Mouse (Mus musculus) stomach, embryonic 14.5 days (tissue): ENCODE measurements at regions not wholly inside any gene's neighbourhood (a gene's known extent, or its start where the extent isn't known, plus 50 kb on each side); places are given as distances from the start of the nearest gene placed in this dataset.
A peak's percentile ranks its signal among the peaks of the same experiment; 100 is the strongest.

ENCODE experiments used
- ATAC-seq: fragments of 200-750 bp; cut with Nextera tagmentation; 2 replicates; pipeline ENCODE4 v1.8.0; 2017; ENCODE audit warnings: low read depth, moderate TSS enrichment; ENCODE audit not compliant: insufficient number of reproducible peaks, insufficient read depth, low FRiP score
- H3K27ac ChIP-seq: fragments of 300-500 bp; sonication (generic); 2 replicates; pipeline ENCODE4 v1.5.1; 2014; ENCODE audit warnings: mild to moderate bottlenecking, low read length, moderate library complexity, mixed read lengths
- H3K27me3 ChIP-seq: fragments of 300-500 bp; sonication (generic); 2 replicates; pipeline ENCODE4 v1.6.1; 2014; ENCODE audit warnings: low read length, control low read depth, mixed read lengths; ENCODE audit not compliant: control insufficient read depth, insufficient read depth
- H3K36me3 ChIP-seq: fragments of 300-500 bp; sonication (generic); 2 replicates; pipeline ENCODE4 v1.6.1; 2014; ENCODE audit warnings: mild to moderate bottlenecking, control low read depth, low read length, moderate library complexity, mixed read lengths; ENCODE audit not compliant: control insufficient read depth, insufficient read depth
- H3K4me1 ChIP-seq: fragments of 300-500 bp; sonication (generic); 2 replicates; pipeline ENCODE4 v1.6.1; 2014; ENCODE audit warnings: low read length, control low read depth, mixed read lengths; ENCODE audit not compliant: control insufficient read depth, insufficient read depth
- H3K4me2 ChIP-seq: fragments of 300-500 bp; sonication (generic); replicated peaks from 2 replicates; pipeline ENCODE4 v1.6.1; 2014; ENCODE audit warnings: low read depth, low read length, control low read depth
- H3K4me3 ChIP-seq: fragments of 300-500 bp; sonication (generic); 2 replicates; pipeline ENCODE4 v1.5.1; 2014; ENCODE audit warnings: low read depth, low read length, control low read depth
- H3K9ac ChIP-seq: fragments of 300-500 bp; sonication (generic); replicated peaks from 2 replicates; pipeline ENCODE4 v1.6.1; 2014; ENCODE audit warnings: low read depth, mild to moderate bottlenecking, control low read depth, low read length, moderate library complexity, mixed read lengths
- H3K9me3 ChIP-seq: fragments of 300-500 bp; sonication (generic); 2 replicates; pipeline ENCODE4 v1.6.1; 2016; ENCODE audit warnings: low read depth, low read length, control low read depth; ENCODE audit not compliant: control insufficient read depth
- WGBS: fragments of 180-500 bp; shearing (Covaris S2); extraction: QIAGEN DNeasy Blood & Tissue Kit; methylation state at CpG from one replicate; pipeline ENCODE4 v1.1.7; 2014; 5-methylcytosine and 5-hydroxymethylcytosine counted together

DNA sequence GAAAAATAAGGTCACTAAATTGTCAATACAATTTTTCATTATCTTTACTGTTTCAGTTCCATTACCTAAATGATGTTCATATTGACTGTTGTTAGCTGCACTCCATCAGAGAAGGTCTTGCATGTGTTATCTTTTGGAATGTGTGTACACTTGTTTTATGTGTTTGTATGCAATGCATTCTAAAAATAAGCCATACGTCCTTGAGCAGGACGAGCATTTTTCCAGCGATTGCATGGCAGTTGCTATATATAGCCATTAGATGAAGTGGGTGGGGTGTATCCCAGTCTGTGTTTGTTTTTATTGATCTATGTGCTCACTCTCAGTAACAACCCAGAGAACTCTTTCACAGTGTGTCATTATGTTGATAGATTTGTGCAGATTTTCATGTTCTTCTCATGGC is 132.8 kb downstream of the Plk2 start:
- Histone ChIP-seq H3K27me3 (no peaks in the 10 kb centered on the region), H3K4me2 (no peak overlapping the region), H3K4me3 (no peak overlapping the region), H3K4me1 (no peaks in the 10 kb centered on the region), H3K36me3 (no peaks in the 10 kb centered on the region), H3K9ac (no peak overlapping the region), H3K27ac (no peak overlapping the region), H3K9me3 (no peaks in the 10 kb centered on the region)
- WGBS = 60% methylated on average over 3 of the region's 3 CpGs
- no peak for ATAC-seq

DNA sequence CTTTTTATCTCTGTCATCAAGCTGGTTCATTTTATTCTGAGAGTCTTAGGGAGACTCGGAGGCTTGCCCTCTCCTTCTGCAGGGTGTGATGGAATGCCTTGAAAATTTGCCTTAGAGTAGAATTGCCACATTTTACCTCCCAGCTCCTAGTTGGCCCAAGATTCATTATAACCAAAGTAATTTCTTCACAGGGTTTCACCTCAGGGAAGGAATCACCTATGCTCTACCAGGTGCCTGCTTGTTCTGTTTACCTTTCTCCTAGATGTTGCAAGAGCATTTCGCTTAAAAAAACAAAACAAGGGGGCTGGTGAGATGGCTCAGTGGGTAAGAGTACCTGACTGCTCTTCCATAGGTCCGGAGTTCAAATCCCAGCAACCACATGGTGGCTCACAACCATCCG is 134.8 kb downstream of the Plk2 start:
- H3K4me1 ChIP-seq = 0 out of 2 replicates have a peak, but pooled peaks cover 4% of the 10 kb centered on the region

DNA sequence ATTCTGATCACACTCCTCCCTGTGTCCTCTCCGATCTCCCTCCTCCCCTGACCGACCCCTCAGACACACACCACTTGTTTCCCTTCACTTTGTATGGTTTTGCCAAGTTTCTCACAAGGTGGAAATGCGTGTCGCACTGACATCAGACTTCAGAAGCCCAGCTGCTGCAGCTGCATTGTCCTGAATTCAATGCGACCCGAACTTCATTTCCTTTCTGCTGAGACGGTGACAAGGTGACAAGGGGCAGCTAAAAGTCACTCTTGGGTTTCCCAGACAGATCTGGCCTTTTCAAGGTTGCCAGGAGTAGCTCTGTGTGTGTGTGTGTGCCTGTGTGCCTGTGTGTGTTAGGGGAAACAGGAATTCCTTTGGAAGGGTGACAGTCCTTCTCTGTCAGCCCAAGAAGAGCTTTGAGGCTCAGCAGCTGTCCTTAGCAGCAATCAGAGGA is 139.5 kb downstream of the Plk2 start:
- 0 out of 2 replicates have a peak, but pooled peaks cover 5% of the 10 kb centered on the region for H3K4me1 ChIP-seq
- H3K9me3 ChIP-seq = no peaks in the 10 kb centered on the region
- H3K4me2 ChIP-seq = no peak overlapping the region
- no peak overlapping the region for H3K27ac ChIP-seq
- WGBS = 25% methylated on average over 7 of the region's 7 CpGs
- no peaks in the 10 kb centered on the region for H3K27me3 ChIP-seq
- no peak for ATAC-seq
- H3K9ac ChIP-seq = no peak overlapping the region
- H3K4me3 ChIP-seq = no peak overlapping the region
- H3K36me3 ChIP-seq = no peaks in the 10 kb centered on the region

More for the DNA sequence above, 134.8 kb downstream of the Plk2 start:
- no peaks in the 10 kb centered on the region for H3K27me3 ChIP-seq
- no peaks in the 10 kb centered on the region for H3K9me3 ChIP-seq
- no peaks in the 10 kb centered on the region for H3K36me3 ChIP-seq
- no peak overlapping the region for H3K27ac ChIP-seq
- ATAC-seq = no peak
- H3K4me3 ChIP-seq = no peak overlapping the region
- 95% methylated on average over 4 of the region's 4 CpGs for WGBS
- no peak overlapping the region for H3K4me2 ChIP-seq
- no peak overlapping the region for H3K9ac ChIP-seq

DNA sequence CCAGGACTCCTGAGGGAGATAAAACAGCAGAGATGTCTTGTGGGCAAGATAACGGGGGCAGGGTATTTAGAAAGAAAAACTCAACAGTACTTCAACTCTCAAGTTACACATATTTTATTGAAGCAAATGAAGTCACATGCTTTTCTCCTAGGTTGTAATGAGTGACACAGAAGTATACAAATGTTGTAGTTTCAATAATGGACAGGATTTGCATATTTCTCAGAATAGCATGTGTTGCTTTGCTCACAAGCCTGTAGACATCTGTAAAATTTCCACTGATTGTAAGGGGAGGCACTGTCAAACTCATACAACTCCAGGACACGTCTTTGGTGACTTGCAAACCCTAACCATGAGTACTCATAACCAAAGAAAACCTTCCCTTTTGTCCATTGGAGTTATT is 140.9 kb downstream of the Plk2 start:
- H3K27me3 ChIP-seq = no peaks in the 10 kb centered on the region
- H3K4me2 ChIP-seq = no peak overlapping the region
- no peaks in the 10 kb centered on the region for H3K36me3 ChIP-seq
- H3K9ac ChIP-seq = no peak overlapping the region
- H3K4me3 ChIP-seq = no peak overlapping the region
- no peak for ATAC-seq
- H3K9me3 ChIP-seq = no peaks in the 10 kb centered on the region
- no peak overlapping the region for H3K27ac ChIP-seq
- WGBS = 68% methylated on average over 2 of the region's 2 CpGs
- 0 out of 2 replicates have a peak, but pooled peaks cover 5% of the 10 kb centered on the region for H3K4me1 ChIP-seq

DNA sequence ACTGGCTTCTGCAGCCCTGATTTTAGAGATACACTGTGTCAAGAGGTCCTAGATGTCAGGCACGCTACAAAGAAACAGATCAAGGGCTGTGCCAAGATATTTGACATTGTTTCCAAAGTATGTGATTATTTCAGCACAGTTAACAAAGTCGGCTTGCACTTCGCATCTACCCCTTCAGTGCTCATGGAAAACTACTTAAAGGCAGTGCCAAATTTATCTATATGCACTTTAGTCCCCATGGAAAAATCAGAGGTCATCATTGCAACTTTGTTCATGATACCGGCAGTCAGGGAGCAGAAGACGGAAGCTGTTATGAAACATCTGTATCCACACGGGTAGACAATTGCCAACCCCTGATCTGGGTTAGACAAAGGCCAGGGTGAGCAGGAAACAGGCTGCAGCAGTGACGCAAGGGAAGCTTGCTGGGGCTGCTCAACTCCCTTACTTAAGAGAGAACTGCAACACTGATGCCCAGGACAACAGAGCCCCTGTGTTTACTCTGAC is 143.2 kb downstream of the Plk2 start:
- Histone ChIP-seq H3K9ac (no peak overlapping the region), H3K4me2 (no peak overlapping the region), H3K4me3 (no peak overlapping the region), H3K36me3 (no peaks in the 10 kb centered on the region), H3K27me3 (no peaks in the 10 kb centered on the region), H3K9me3 (no peaks in the 10 kb centered on the region), H3K4me1 (0 out of 2 replicates have a peak, but pooled peaks cover 5% of the 10 kb centered on the region), H3K27ac (peak overlapping the region; percentile 48; the same call in 1 of the 2 replicates)
- WGBS = 28% methylated on average over 7 of the region's 7 CpGs
- peak; percentile 69; the same call in 1 of the 2 replicates for ATAC-seq

DNA sequence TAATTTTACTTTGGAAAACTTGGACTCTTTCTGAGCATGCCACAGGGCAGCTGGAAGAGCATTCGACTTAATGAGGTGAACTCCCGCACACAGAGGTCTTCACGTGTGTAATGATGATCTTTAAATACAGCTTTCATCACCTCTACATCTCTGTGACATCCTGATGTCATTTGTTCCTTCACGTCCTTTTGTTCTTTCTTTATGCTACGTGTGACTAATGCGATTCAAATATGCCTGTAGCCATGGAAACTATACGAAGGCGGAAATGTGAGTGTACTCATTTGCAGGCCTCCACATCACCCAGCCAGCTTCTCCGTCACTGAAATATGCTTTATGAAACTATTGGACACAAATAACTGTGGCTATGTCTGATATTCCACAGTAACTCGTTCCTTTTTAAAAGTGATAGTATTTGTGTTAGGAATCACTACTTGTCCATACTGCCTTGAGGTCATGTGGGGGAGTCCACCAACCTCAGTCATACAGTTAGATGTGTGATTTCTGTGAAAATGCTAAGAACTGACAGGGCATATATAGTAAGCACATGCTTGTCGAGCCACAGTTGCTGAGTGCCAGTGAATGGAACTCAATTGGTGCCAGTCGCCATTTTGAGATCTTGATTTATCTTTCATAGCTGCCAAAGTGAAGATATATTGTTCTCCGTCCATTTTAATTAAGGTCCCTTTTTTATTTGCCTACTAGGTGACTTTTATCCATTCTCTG is 145.9 kb downstream of the Plk2 start:
- no peak for ATAC-seq
- Histone ChIP-seq H3K27ac (no peak overlapping the region), H3K9ac (no peak overlapping the region), H3K36me3 (no peaks in the 10 kb centered on the region), H3K4me3 (no peak overlapping the region), H3K4me1 (no peaks in the 10 kb centered on the region), H3K27me3 (no peaks in the 10 kb centered on the region), H3K4me2 (no peak overlapping the region), H3K9me3 (no peaks in the 10 kb centered on the region)
- 80% methylated on average over 13 of the region's 13 CpGs for WGBS

DNA sequence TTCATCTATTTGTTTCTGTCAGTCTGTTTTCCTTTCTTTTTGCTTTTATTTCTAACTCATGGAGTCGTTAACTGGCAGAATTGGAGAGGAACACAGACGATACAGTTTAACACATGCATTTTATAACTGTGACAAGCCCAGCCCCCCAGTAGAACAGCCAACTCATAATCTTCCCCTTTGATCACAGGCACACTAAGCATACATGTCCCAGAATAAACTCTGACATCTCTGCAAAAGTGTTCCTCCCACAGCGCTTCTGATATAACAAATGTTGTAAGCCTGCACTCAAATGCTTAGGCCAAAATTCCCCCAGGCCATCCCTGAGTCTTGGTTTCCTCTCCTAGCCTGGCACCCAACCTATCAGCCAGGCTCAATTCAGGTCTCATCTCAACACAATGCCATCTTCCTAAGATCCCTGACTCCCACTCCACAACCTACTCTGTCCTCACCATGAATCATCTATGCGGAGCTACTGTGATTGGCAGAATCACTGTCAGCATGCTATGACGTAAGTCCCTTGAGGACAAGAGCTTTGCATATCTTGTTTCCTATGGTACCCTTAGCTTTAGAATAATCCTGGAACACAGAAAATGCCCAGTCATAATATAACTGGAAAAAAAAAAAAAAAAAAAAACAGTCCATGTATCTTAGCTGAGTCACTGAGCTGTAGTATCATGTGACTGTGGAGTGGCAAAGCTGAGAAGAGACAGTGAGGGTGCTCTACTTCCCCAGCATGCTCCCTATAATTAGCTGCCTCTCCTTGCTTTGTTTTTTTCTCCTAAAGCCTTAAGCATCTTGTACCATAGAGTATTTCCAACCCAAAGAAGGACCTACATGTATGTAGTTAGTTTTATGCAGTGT is 146.7 kb downstream of the Plk2 start:
- ATAC-seq = no peak
- Histone ChIP-seq H3K9ac (no peak overlapping the region), H3K4me3 (no peak overlapping the region), H3K36me3 (no peaks in the 10 kb centered on the region), H3K27ac (no peak overlapping the region), H3K4me1 (no peaks in the 10 kb centered on the region), H3K27me3 (no peaks in the 10 kb centered on the region), H3K9me3 (no peaks in the 10 kb centered on the region), H3K4me2 (no peak overlapping the region)
- WGBS = 76% methylated on average over 5 of the region's 5 CpGs

DNA sequence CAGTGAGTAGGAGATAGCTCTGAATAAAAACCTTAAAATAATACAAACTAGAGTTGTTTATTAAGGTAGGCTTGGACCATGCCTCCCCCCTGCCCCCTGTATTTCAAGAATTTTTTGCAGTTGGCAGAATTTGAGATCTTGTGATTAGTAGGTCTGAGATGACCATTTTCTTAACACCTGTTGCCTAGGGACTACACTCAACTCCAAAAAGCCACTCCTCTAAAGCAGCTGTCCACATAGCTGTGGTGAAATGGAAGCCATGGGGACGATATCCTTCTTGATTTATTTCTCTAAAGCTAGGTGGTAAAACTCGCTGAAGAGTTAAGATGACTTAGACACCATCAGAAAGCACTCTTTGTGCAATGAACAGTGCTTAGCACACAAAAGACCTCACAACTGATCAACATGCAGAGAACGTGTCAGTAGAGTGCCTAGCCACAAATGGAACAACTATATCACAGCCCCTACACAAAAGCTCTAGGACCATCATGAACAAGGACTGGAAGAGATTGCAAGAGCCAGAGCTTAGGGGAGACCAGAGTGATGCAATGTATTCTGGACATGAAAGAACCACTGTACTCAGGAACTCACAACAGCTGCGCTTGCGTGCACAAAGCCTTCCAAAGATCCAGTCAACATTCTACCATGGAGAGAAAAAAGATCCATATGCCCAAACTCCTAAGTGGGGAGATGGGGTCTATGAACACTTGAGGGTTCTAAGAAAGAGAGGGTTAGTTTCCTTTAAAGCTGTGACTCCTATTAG is 147.6 kb downstream of the Plk2 start:
- Histone ChIP-seq H3K4me2 (no peak overlapping the region), H3K4me1 (no peaks in the 10 kb centered on the region), H3K36me3 (no peaks in the 10 kb centered on the region), H3K4me3 (no peak overlapping the region), H3K27ac (no peak overlapping the region), H3K9ac (no peak overlapping the region), H3K9me3 (no peaks in the 10 kb centered on the region), H3K27me3 (no peaks in the 10 kb centered on the region)
- no peak for ATAC-seq
- WGBS = 91% methylated on average over 5 of the region's 5 CpGs
